Mouse (Mus musculus) spleen, postnatal 10 days (tissue): ENCODE results near the gene Atp5s.

Experiments used
- DNase-seq, 2 experiments: peaks; one replicate each; pipeline ENCODE4 v3.0.0; 2021 to 2022; ENCODE audit warnings: low spot score in 2 of 2

Atp5s gene

DNA sequence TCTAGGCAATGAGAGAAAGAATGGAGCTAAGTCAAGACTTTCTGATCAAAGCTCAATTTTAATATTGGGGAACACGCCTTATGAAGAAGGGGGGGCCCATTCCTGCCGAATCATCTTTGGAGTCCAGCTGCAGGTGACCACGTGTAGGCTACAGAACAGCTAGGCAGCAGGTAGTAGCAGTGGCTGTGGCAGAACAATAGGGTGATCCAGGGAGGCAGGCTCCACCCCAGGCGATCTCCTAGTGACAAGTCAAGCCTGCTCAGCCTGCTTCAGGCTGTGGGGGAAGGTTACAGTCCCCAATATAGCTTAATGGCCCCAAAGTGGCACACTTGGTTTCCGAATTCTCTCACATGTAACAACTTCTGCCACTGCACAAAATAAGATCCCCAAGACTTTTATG, 7.5 kb downstream of the Atp5s start:
- no peak for DNase-seq

DNA sequence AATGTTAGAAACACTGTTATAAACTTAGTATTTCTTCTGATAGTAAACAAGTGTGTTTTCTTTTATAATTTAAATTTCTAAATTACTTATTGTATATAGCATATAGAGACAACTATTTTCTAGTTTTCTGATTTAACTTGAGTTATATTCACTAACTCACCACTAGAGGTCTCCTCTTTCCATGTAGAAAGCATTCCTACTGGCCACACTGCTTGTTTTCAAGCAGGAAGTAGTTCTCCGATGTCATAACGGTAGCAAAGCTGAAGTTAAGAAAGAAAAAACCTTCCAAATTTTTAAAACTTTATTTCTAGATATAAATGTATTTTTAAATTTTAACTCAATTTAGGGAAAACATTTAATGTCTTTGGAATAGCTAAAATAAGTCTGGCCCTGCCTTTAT, 8.8 kb downstream of the Atp5s start:
- no peak for DNase-seq

DNA sequence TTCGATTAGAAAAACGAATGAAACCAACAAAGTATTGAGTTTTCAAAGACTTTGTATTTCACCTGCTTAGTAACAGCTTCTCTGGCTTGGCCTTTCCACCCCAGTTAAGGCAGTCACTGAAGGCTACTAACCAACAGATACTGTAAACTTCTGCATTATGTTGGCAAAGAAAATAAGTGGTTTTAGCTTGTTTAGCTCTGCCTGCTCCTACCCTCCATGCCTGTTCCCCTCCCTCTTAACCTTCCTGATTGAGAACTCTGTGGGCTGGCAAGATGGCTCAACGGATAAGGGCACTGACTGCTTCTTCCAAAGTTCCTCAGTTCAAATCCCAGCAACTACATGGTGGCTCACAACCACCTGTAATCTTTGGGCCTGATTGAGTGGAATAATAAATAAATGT, 9.2 kb downstream of the Atp5s start:
- DNase-seq = no peak

DNA sequence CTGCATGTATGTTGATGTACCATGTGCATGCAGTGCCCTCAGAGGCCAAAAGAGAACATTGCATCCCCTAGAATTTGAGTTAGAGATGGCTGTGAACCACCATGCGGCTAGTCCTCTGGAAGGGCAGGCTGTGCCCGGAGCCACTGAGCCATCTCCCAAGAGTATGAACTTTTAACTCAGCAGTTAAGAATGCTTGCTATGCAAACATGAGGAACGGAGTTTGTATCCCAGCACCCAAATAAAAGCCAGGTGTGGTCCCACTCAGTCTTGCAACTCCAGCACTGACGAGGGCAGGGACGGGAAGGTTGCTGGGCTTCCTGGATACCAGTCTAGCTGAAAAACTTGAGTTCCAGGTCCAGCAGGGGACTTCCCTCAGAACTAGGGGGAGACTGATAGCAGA, 17.2 kb downstream of the Atp5s start:
- DNase-seq = no peak

DNA sequence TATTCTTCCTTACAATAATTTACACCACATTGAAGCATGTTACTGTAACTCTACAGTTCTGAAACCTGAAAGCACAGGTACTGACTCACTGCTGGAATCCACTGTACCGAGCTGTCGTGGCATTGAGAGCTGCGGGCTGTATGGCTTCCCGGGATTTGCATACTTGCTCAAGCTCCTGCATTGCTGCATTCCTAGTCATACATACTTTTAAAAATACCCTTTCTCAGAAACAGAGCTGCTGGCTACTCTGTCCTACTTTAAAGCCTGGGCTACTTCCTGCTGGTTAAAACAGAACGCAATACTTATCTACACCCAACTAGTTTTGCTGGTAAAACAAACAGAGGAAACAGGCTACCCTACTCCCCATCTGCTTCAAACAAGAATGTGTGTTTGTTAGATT, 19.4 kb downstream of the Atp5s start:
- no peak for DNase-seq

DNA sequence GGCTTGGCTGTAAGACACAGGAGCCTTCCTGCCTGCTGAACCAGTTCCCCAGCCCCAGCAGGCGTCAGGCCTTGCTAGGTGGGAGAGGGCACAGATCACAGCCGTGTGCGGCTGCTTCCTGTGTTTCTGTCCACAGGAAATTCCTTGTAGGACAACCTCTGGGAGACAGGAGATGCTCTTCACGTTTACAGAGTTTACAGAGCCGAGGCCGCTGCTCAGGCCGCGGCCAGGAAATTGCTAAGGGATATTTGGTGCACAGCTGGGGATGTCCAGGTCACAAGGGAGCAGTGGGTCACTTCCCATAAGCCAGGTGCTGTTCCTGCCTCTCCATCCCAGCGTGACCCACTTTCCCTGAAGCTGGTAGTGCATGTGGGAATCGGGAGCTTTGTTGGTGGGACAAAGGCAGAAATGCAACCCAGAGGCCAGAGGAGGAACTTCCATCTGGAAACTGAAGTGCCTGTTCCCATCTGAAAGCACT, 27.2 kb downstream of the Atp5s start:
- no peak for DNase-seq

DNA sequence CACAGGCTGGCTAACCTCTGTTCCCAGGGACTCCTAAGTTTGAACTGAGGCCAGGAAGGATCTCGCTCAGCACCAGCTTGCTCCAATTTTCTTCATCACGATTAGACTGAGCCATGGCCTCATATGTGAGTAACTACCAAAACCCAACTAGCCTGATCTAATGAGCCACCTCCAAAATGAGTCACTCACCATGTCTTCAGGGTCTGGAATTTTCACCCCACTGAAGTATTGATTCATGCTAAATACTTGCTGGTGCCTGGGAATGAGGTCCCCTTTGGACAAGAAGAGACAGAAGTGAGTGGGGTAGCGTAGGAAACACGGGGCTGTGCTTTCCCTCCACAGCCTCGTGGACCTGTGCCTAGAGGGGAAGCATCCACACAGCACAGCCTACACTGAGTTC, 29.2 kb downstream of the Atp5s start:
- no peak for DNase-seq

DNA sequence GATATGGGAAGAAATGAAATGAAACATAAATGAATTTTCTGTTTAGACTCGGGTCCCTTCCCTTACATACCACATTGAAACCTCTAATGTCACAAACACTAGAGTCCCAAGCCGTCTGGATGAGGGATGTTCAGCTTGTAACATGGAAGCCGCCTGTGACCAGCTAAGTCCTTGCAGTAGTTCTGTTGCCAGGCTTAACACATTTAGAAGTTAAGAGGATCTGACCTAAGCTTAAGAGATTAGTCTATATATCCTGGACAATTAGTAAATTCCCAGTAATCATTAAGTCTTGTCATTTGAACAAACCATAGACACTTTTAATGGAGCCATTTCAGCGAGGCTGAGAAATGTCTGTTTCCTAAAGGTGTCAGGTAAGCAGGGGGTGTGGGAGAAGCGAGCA, 31.3 kb downstream of the Atp5s start:
- no peak for DNase-seq

DNA sequence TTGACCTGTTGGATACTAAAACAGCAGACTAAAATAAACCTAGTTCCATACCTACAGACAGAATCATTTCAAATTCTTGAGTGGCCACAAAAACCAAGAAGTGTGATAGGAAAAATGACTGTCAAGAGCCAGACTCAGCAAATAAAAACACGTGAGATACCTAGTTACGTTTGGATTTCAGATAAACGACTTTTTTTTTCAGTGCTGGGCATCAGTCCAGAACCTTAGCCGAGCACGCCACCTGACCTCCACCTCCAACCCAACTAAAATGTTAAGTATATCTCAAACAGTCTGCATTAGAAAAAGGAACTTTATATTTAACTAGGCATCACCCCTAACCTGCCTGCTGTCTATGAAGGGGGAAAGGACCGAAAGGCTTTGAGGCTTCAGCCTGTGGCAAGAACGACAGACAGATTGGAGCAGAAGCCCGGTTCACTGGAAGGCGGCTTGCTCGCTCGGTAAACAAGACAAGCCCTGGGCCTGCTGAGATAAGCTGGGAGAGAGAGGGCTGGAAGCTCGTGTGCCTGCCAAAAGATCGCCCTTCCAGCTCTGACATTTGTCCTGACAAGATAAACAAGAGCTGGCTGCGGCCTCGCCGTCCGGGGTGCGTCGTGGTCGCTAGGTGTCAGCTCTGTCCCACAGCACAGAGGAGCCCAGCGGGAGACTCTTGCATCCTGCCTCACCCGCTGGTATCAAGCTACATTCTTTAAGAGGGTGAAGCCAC, 32.8 kb downstream of the Atp5s start:
- peak; percentile 78 to 92 for DNase-seq

DNA sequence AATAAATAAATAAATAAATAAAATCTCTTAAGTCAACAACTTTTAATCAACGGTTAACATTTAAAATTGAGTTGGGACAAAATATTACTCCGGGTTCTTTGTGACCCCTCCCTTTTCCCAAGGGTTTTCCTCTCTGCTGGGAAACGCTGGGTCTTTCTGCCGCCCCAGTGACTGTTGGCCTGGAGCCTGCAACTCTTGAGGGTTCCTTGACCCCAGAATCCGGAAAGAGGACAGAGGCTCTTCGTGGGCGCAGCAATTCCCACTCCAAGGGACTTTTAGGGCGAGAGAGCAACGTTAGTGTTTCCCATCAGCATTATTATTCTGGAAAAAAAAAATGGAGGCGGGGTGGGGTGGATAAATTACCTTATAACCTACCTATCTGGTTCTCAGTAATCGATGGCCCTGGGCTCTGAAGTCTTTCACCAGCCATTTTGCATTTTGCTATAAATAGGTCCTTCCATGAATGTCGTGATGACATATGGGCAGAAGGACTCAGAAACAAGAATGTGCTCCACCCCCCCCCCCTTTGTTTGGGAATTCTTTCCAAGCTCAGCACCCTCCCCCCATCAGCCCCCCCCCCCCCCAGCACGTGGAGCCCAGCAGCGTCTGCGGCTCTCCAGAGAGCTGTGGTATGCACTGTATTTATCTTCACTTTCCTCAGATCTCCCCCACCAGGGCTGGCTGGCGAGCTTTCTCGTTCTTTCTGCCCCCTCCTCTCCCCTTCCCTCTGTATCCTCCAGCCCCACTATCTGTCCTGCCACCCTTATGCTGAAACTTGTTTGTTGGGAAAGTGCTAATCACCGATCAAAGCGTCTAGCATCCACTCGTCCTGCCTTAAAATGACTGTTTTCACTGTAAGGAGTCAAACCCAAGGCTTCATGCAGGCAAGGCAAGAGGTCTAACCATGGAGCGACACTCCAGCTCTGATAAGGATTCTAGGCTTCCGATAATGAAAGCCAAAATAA, 33.8 kb downstream of the Atp5s start:
- DNase-seq = peak; percentile 61 to 74

DNA sequence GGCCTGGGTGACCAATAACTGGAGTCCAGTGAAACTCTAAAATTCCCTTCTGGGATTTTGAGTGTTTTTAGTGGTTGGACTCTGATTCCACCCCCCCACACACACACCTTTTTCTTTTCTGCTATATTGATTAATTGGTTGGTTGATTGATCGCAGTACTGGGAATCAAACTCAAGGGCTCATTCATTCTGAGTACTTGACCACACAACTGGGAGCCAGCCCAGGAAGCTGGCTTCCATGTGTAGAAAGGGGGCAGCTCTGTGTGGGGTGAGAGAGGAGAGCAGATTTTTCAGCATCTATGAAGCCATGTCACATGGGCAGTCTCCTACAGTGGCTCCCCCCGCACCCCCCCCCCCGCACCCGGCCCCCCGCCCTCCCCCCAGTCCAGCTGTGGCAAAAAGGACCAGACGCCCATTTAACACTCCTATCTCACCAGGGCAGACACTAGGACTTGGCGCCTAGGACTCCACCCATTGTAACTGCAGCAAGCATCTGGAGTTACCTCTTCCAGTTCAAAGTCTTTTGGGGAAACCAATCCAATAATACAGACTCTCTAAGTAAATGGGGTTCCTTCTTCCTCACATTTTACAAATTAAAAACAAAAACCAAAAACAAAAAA, 34.6 kb downstream of the Atp5s start:
- DNase-seq = peak; percentile 57 to 67

DNA sequence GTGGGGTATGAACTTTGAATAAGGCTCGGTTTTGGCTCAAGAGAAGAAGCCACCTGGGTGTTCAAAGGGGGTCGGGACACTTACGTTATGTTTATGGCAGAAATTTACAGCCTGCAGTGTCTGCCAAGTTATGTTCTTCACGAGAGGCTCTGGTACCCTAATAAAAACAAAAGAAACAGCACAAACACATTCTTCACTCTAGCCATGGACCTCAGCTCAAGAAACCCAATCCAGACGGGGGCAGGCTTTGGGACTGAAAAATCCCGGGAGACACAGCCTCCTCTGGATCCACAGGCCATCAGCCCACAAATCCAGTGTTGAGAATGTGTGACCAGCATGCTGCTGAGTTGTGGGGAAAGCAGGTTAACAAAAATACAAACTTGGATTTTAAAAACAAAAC, 35.3 kb downstream of the Atp5s start:
- peak; percentile 37 to 64 for DNase-seq

DNA sequence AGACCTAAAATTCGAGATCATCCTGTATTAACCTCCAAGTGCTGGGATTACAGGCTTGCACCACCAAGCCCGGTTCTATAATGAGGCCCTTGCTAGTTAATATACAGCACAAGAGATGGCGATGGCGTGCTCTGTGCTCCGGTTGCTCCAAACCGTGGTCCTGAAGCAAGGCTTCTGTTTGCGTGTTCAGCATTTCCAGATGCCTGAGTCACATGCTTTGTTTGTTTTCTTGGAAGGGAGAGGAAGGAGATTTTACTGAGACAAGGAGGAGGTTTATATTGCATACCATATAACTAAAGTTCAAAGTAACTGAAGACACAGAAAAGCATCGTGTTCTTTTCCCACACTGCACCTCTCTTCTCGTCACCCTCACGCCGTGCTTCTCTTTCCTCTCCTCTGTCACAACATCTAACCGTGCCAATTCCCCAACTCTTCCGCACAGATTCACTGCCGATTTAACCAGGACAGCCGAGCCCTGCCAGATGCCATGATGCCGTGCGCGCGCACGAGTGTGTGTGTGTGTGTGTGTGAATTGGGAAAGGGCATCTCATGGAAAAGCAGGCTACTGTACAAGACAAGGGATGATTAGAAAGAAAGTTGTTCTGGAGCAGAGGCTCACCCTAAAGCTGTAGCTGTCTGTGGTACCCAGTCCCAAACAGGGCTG, 36.1 kb downstream of the Atp5s start:
- DNase-seq = no peak

DNA sequence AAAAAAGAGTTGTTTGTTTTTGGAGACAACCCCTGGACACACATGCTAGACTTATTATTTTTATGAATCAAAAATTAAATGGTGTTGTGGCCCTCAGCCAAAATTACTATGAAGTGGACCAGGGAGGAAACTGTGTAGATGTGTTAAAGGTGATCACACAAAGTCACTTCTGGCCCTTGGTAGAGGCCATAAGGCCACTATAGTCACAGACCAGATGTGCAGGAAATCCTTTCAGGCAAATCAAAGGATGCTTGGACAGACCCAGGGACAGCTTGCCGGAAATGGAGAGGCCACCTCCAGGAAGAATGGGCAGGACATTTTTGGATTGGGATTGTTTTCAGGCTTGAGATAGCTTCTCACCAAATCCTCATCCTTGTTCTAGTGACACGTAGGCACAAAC, 36.9 kb downstream of the Atp5s start:
- DNase-seq = no peak

DNA sequence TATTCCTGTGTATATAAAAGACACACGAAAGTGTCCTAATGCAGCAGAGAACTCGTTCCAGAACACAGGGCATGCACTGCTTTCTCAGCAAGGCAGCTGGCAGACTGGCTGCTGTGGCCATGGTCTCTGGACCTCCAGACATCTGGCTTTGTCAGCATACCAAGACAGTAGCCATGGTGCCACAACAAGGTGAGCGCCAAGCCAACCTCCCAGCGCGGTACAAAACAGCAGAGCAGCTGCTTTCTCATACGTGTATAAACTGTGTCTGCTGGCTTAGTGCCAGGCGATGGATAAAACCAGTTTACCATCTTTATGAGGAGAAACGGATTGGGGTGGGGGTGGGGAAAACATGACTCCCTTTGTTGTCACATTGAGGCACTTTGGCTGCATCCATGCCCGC, 40.8 kb downstream of the Atp5s start:
- DNase-seq = no peak

DNA sequence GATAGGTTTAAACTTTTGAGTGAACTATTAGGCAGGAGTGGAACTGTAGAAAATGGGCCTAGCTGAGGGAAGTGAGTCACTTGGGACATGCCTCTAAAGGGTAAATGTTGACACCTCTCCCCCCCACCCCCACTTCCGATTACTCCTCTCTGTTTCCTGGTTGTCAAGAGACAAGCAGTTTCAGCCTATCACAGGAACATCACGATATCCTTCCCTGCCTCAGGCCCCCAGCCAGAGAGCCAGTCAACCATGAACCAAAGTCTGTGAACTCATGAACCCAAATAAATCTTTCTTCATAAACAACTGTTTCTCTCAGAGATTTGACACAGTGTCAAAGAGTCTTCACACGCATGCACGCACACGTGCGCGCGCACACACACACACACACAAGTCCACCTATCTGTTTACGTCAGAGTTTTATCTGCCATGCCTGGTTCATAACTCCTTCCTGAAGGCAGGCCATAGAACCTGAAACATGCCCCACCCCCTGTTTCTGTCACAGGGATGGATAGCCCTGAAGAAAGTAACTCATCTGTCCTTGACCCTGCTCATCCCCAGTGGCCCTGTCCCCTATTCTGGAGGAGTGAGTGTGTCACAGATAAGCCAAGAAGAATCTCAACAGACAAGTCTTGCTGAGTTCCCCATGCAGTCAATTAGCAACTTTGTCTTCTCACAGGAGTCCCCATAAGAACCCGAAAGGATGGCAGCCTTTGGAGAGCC, 41.6 kb downstream of the Atp5s start:
- no peak for DNase-seq

DNA sequence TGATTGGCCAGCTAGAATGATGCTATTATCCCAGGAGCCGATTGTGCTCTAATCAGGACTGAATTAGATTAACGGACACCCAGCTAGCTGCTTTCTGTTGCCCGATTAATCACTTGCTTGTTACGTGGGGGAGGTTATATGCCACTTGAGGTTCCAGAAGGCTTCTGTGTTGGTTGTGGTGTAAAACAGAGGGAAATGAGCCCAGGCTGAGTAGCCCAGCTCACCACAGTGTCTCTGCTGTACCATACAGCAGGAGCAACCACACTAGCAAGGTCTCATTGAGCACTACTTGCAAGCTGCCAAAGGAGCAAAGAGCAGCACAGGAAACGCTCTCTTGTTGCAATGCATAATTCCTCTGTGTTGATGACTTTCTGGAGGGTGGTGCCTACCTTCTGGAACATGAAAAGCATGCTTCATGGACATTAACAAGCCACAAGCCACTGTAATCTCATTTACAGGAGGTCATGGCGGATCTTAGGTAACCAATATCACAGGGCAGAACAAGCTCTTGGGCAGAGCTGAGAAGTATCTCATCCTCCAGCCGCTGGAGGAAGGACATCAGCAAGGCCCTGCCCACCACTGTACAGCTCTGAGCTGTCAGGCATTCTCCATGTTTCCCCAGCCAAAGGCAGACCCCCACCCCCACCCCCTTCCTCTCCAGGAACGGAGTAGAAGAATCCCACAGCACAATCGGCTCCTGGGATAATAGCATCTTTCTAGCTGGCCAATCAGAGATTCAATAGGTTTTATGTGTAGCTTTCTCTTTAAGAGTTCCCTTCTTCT, 42.9 kb downstream of the Atp5s start:
- no peak for DNase-seq

DNA sequence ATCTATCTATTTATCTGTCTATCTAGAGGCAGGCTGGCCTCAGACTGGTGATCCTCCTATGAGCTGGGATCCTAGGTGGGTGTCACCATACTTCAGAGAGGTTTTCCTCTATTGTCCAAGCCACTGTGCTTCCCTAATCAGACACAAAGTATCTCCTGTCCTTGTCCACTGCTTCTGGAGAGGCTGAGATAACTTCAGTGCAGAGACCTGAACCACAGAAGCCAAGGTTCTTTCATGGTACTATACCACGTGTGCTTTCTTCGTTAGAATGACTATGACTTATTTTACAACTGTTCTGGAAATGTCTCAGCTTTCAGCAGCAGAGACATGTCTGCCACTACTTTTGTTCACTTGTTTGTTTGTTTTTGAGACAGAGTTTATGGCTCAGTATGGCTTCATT, 44.1 kb downstream of the Atp5s start:
- DNase-seq = no peak

DNA sequence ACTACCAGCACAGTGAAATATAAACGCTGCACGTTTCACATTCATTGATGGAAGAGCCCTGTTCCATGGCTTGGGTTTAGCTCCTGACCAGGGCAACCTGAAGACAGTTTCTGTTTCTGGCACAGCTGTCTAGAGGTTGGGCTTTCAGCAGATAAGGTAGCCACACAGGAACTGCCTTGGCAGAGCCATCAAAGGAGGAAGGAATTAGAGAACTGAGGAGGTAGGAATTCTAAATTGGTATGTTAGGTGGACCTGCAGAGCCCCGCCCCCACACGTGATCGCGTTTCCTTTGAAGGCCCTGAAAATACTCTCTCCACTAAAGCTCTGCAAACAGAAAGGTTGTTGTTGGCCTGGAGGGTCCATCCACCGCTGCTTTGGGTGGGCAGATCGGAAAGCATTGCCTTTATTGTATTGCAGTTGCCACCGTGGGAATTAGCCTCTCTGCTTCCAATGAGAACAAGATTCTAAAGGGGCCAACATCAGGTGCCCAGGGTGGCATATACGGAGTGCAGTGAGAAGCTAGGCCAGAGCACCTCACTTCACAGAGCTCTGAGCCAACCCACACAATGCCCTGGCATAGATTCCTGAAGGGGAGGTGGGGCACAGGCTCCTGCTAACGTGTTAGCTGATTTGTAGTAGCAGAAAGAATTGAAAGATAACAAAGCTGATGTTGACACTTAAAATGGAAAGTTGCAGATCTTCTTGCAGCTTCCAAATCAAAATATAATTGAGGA, 52.0 kb downstream of the Atp5s start:
- peak in 1 of 2 experiments; percentile 75 for DNase-seq

DNA sequence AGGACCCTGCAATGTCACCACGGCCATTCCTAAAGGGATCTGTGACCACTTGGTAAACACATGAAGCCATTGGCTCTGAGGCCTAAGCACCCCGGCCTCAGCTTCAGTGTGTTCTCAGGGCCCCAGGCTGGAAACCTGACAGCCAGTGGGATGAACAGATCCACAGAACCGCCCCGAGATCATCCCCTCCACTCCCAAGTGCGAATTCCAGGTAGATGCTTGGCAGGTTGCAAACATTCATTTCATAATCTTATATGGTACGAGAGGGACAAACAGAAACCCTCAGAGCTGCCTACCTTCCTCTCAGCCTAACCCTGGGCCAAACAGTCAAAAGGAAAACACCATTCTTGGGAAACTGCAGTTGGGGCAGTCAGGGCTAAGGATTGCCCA, 52.6 kb downstream of the Atp5s start:
- DNase-seq = no peak
